ENCODE assay signal across 9 mouse cellular contexts in the genomic region with DNA sequence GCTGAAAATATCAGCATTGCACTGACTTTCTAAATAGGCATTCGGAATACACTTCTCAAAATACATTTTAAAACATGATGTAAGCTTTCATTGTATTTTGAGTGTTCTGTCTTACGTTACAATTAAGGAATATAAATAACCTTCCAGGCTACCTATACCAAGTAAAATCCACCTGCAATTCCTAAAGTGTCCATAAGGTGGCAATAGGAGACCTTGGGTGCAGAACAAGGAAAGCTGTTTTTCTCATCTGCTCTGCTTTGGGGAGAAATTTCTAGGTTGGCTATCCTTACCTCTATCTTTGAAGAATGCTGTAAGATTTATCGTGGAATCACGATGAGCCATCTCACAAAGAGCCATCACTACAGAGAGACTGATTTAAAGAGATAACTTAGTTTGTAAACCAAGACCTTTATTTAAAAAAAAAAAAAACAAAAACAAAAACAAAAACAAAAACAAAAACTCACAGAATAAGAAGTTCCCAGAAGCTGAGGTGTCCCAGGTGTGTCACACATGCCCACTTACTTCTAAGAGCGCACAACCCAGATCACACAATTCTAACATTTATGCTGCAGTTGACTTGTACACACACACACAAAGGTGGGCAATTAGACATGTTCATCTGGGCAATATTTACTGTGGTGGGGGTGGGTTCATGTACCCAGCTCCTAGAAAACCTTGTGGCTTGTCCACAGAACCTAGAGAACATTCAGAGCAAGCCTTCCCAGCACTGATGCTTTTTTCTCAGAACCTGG.
A peak's percentile ranks its signal among the peaks of the same experiment; 100 is the strongest.
DNase-seq lines count a peak whose midpoint lies in the region; ATAC-seq and TF ChIP-seq lines count a peak whose summit lies in the region.
"Had no signal": no experiment of that assay in that cellular context is flagged by ENCODE, and none has a peak within 500 bp of the region (broad histone marks: within the 10 kb centered on the region; RNA-seq: fewer than 3 reads in every experiment).

No protein-coding gene starts in this region.

- no peaks in the 10 kb centered on the region for H3K27me3 ChIP-seq in heart, embryonic 12.5 days (replicated peaks)
- no peaks in the 10 kb centered on the region for H3K27me3 ChIP-seq in lung, embryonic 14.5 days (ENCODE audit: insufficient read depth, low read length)
- no peaks in the 10 kb centered on the region for H3K27me3 ChIP-seq in stomach, postnatal 0 days (ENCODE audit: control insufficient read depth, insufficient read depth, low read length)
- H3K27me3 ChIP-seq: liver, embryonic 15.5 days had no signal

- no peak overlapping the region for H3K27ac ChIP-seq in heart, embryonic 12.5 days (ENCODE audit: poor library complexity, severe bottlenecking)
- H3K27ac ChIP-seq in lung, embryonic 14.5 days (ENCODE audit: low read depth) = no peak overlapping the region
- no peak overlapping the region for H3K27ac ChIP-seq in stomach, postnatal 0 days (replicated peaks)
- H3K27ac ChIP-seq: liver, embryonic 15.5 days had no signal

- no peaks in the 10 kb centered on the region for H3K9me3 ChIP-seq in heart, embryonic 12.5 days (replicated peaks)
- no peaks in the 10 kb centered on the region for H3K9me3 ChIP-seq in lung, embryonic 14.5 days (ENCODE audit: low read depth, low read length)
- no peaks in the 10 kb centered on the region for H3K9me3 ChIP-seq in stomach, postnatal 0 days (ENCODE audit: control insufficient read depth, low read length)
- H3K9me3 ChIP-seq: liver, embryonic 15.5 days had no signal

- H3K4me3 ChIP-seq in heart, embryonic 12.5 days = no peak overlapping the region
- H3K4me3 ChIP-seq in lung, embryonic 14.5 days (ENCODE audit: low read depth, low read length) = no peak overlapping the region
- no peak overlapping the region for H3K4me3 ChIP-seq in stomach, postnatal 0 days (ENCODE audit: low read depth, low read length)
- H3K4me3 ChIP-seq: liver, embryonic 15.5 days had no signal

- H3K36me3 ChIP-seq in heart, embryonic 12.5 days = no peaks in the 10 kb centered on the region
- no peaks in the 10 kb centered on the region for H3K36me3 ChIP-seq in lung, embryonic 14.5 days (ENCODE audit: insufficient read depth)
- H3K36me3 ChIP-seq in stomach, postnatal 0 days (ENCODE audit: control insufficient read depth, insufficient read depth, low read length) = no peaks in the 10 kb centered on the region
- H3K36me3 ChIP-seq: liver, embryonic 15.5 days had no signal

- peak; percentile 94 for TF ChIP-seq CTCF in lung, embryonic 14.5 days (IDR thresholded peaks at IDR 0.05; ENCODE audit: low read depth)
- peak; percentile 98 for TF ChIP-seq CTCF in stomach, postnatal 0 days (IDR thresholded peaks at IDR 0.05; ENCODE audit: low read depth)

- intact Hi-C loops in heart, postnatal 10 days (cut with DNase I) = loop anchor here (1.0 to 5.0 kb wide), 6 partner anchors 106 to 726 kb away; no protein-coding TSS in a partner anchor

- no peaks in the 10 kb centered on the region for H3K4me1 ChIP-seq in heart, embryonic 12.5 days (replicated peaks)
- H3K4me1 ChIP-seq in lung, embryonic 14.5 days (ENCODE audit: insufficient read depth) = no peaks in the 10 kb centered on the region
- H3K4me1 ChIP-seq in stomach, postnatal 0 days (replicated peaks; ENCODE audit: control insufficient read depth, insufficient read depth) = no peaks in the 10 kb centered on the region
- H3K4me1 ChIP-seq: liver, embryonic 15.5 days had no signal

- ATAC-seq in heart, embryonic 12.5 days (ENCODE audit: insufficient number of reproducible peaks, low FRiP score) = no peak
- ATAC-seq in lung, embryonic 14.5 days (ENCODE audit: insufficient read depth) = 0 out of 2 replicates have a peak, but pooled peaks have one; percentile 62
- ATAC-seq in stomach, postnatal 0 days (ENCODE audit: low FRiP score, low TSS enrichment) = no peak

- no peak for TF ChIP-seq EP300 in stomach, postnatal 0 days (optimal IDR thresholded peaks at IDR 0.05)

- H3K9ac ChIP-seq in heart, embryonic 12.5 days = no peak overlapping the region
- no peak overlapping the region for H3K9ac ChIP-seq in lung, embryonic 14.5 days
- no peak overlapping the region for H3K9ac ChIP-seq in stomach, postnatal 0 days (ENCODE audit: low read length)
- H3K9ac ChIP-seq: liver, embryonic 15.5 days had no signal

- DNase-seq in heart, postnatal 10 days = peak; percentile 37 to 64
- DNase-seq in B cell, adult 2 months = peak; percentile 17 to 29
- peak; percentile 94 for DNase-seq in brain, adult 2 months (ENCODE audit: low read depth, low spot score)
- peak; percentile 83 for DNase-seq in forelimb bud, embryonic 11.5 days (ENCODE audit: low read depth, low spot score)
- DNase-seq in lung, embryonic 14.5 days = peak; percentile 93
- peak; percentile 20 for DNase-seq in stomach, postnatal 0 days (ENCODE audit: low spot score)
- no peak for DNase-seq in urinary bladder, adult 18-20 months (ENCODE audit: low spot score in 2 of 2)

- WGBS in heart, embryonic 12.5 days = 32% methylated on average over 5 of the region's 5 CpGs
- WGBS in lung, embryonic 14.5 days = 22% methylated on average over 5 of the region's 5 CpGs
- 26% methylated on average over 5 of the region's 5 CpGs for WGBS in stomach, postnatal 0 days

- H3K4me2 ChIP-seq in heart, embryonic 12.5 days = no peak overlapping the region
- no peak overlapping the region for H3K4me2 ChIP-seq in lung, embryonic 14.5 days
- H3K4me2 ChIP-seq in stomach, postnatal 0 days (replicated peaks; ENCODE audit: low read depth) = no peak overlapping the region
- H3K4me2 ChIP-seq: liver, embryonic 15.5 days had no signal

Comparison
In these comparisons a context has a peak if more than half of its experiments do, and no peak if none do; other contexts are left out.
1. DNase-seq: peak in heart, postnatal 10 days (2 of 2), B cell, adult 2 months (2 of 2), brain, adult 2 months (single experiment), forelimb bud, embryonic 11.5 days (single experiment), lung, embryonic 14.5 days (single experiment) and stomach, postnatal 0 days (single experiment); none in urinary bladder, adult 18-20 months (0 of 2).